Mouse (Mus musculus): Measurements from ENCODE around the gene Pipox.

Gene Pipox

DNA sequence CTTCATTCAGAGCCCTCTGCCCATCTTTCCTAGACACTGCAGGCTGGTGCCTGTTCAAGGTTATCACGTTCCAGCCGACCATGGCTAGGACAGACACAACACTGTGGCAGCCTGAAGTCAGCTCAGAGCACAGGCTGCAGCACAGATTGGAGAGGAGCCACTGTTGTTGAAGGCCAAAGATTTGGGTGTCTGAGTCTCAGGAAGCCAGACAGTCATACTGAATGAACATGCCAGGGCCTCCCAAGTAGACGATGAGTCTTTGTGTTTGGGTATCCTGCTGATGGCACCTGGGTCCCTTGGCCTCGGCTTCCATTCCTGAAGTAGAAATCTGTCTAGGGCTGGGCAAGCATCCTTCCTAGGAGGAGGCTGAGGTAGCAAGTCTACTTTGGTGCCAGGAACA, 61.4 kb downstream of the Pipox start:
- H3K36me3 ChIP-seq (ENCODE audit: control insufficient read depth, insufficient read depth, low read length, poor library complexity, severe bottlenecking) = peaks cover 16% of the 10 kb centered on the region
- no peaks in the 10 kb centered on the region for H3K27me3 ChIP-seq (ENCODE audit: control insufficient read depth, insufficient read depth, low read length, poor library complexity, severe bottlenecking)
- no peak for DNase-seq (ENCODE audit: low read depth, low spot score)

DNA sequence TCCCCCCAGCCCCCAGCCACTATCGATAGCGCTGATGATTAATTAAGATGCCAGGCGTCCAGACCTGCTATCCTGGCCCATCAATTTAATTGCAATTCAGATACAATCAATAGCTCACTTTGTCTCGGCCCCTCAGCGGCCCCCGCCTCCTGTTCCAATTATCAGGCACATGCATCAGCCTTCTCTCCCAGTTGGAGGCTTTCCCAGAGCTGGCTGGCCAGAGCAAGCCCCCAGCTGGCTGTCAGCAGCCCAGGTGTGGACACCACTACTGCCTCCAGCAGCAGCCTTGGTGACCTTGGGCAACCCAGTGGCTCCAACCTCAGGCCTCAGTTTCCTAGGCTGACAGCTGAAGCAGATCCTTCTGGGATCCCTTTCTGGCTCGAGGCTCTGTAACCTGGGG, 63.0 kb downstream of the Pipox start:
- no peak for DNase-seq (ENCODE audit: low read depth, low spot score)
- Histone ChIP-seq H3K27me3 (ENCODE audit: control insufficient read depth, insufficient read depth, low read length, poor library complexity, severe bottlenecking) (no peaks in the 10 kb centered on the region), H3K36me3 (ENCODE audit: control insufficient read depth, insufficient read depth, low read length, poor library complexity, severe bottlenecking) (peaks cover 16% of the 10 kb centered on the region)
